Mouse (Mus musculus): ENCODE results near the gene Ablim1.

The Ablim1 gene

GRCm38 (mm10) chr19:57185021-57185420 is 129.7 kb downstream of the Ablim1 start:
- no peak for DNase-seq (ENCODE audit: low spot score)

- no peak for DNase-seq (ENCODE audit: low spot score)
These were observed 131.6 kb downstream of the Ablim1 start for GRCm38 (mm10) chr19:57182938-57183720.

- DNase-seq (ENCODE audit: low spot score) = no peak
These were observed 132.7 kb downstream of the Ablim1 start for GRCm38 (mm10) chr19:57181852-57182528.

- DNase-seq (ENCODE audit: low spot score) = no peak
These were observed 133.4 kb downstream of the Ablim1 start for GRCm38 (mm10) chr19:57181317-57181716.

GRCm38 (mm10) chr19:57180908-57181307 is 133.8 kb downstream of the Ablim1 start:
- no peak for DNase-seq (ENCODE audit: low spot score)

GRCm38 (mm10) chr19:57180333-57180732 is 134.4 kb downstream of the Ablim1 start:
- no peak for DNase-seq (ENCODE audit: low spot score)

GRCm38 (mm10) chr19:57179269-57179668 is 135.4 kb downstream of the Ablim1 start:
- DNase-seq (ENCODE audit: low spot score) = no peak

- DNase-seq (ENCODE audit: low spot score) = no peak
These were observed 137.4 kb downstream of the Ablim1 start for GRCm38 (mm10) chr19:57177334-57177733.

- no peak for DNase-seq (ENCODE audit: low spot score)
These were observed 139.6 kb downstream of the Ablim1 start for GRCm38 (mm10) chr19:57175077-57175476.

GRCm38 (mm10) chr19:57174541-57174940 is 140.2 kb downstream of the Ablim1 start:
- no peak for DNase-seq (ENCODE audit: low spot score)

- no peak for DNase-seq (ENCODE audit: low spot score)
These were observed 140.7 kb downstream of the Ablim1 start for GRCm38 (mm10) chr19:57174045-57174444.

GRCm38 (mm10) chr19:57172321-57172720 is 142.4 kb downstream of the Ablim1 start:
- DNase-seq (ENCODE audit: low spot score) = no peak

GRCm38 (mm10) chr19:57170880-57171279 is 143.8 kb downstream of the Ablim1 start:
- DNase-seq (ENCODE audit: low spot score) = no peak

GRCm38 (mm10) chr19:57169485-57169884 is 145.2 kb downstream of the Ablim1 start:
- no peak for DNase-seq (ENCODE audit: low spot score)

- no peak for DNase-seq (ENCODE audit: low spot score)
These were observed 147.0 kb downstream of the Ablim1 start for GRCm38 (mm10) chr19:57167721-57168120.

- DNase-seq (ENCODE audit: low spot score) = no peak
These were observed 149.8 kb downstream of the Ablim1 start for GRCm38 (mm10) chr19:57164882-57165281.

- no peak for DNase-seq (ENCODE audit: low spot score)
These were observed 151.4 kb downstream of the Ablim1 start for GRCm38 (mm10) chr19:57163315-57163714.

GRCm38 (mm10) chr19:57161978-57162727 is 152.6 kb downstream of the Ablim1 start:
- DNase-seq (ENCODE audit: low spot score) = no peak

GRCm38 (mm10) chr19:57161010-57161660 is 153.6 kb downstream of the Ablim1 start:
- DNase-seq (ENCODE audit: low spot score) = peak; percentile 47

GRCm38 (mm10) chr19:57157731-57158343 is 156.9 kb downstream of the Ablim1 start:
- DNase-seq (ENCODE audit: low spot score) = no peak

GRCm38 (mm10) chr19:57155121-57155884 is 159.4 kb downstream of the Ablim1 start:
- no peak for DNase-seq (ENCODE audit: low spot score)
